Mouse (Mus musculus) left cerebral cortex, postnatal 4 days (tissue): ENCODE measurements at regions not wholly inside any gene's neighbourhood (a gene's known extent, or its start where the extent isn't known, plus 50 kb on each side); places are given as distances from the start of the nearest gene placed in this dataset.

Experiments used
- DNase-seq: peaks from one replicate; pipeline ENCODE4 v3.0.0-alpha.2; 2022
- intact Hi-C: fragments of 180-260 bp; cut with DNase I; formaldehyde crosslinking; loops from one replicate; pipeline ENCODE4 v1.15.1; 2025

- intact Hi-C loops: loop anchor here (10.0 kb wide), 1 partner anchor 99 kb away; the partner anchor contains the start of gene Tmem17
- DNase-seq: no peak
These were observed 101.6 kb downstream of the Tmem17 start for GRCm38 (mm10) chr11:22613500-22613899.

- intact Hi-C loops: loop anchor here (10.0 kb wide), 1 partner anchor 103 kb away; the partner anchor contains the start of gene Tmem17
- DNase-seq: peak; percentile 88
These were observed 105.5 kb downstream of the Tmem17 start for GRCm38 (mm10) chr11:22617204-22617874.

DNA sequence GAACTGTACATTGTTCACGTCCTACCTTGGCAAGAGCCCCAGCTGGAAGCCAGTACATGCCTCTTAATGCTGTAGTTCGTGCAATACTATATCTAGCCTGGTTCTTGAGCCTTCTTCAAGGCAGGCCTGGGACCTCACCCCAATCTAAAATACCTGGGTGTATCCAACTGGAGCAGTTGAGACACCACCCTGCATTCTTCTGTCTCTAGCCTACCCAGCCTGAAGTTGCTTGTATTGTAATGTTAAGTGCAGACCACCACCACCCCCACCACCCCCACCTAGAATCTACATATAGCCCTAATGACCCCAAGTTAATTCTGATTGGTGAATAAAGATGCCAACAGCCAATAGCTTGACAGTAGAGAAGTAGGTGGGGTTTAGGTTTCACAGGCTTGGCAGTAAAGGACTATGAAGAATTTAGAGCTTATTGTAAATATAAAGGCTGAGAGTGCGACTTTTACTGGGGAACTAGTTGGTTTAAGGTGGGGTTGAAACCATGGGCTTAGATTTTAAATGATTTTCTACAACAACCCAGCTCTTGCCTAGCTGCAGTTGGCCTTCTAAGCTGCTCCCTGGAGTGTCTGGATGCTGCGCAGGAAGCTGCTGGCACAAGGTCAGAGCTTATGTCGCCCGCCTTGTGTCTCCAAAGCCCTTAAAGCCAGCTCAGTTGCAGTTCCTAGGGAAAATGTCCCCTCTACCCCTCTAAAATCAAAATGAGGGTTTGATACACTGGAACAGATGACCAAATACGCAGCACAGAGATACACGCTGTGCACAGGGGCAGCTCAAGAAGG, 109.2 kb downstream of the Tmem17 start:
- no peak for DNase-seq
- intact Hi-C loops: no loop called here

DNA sequence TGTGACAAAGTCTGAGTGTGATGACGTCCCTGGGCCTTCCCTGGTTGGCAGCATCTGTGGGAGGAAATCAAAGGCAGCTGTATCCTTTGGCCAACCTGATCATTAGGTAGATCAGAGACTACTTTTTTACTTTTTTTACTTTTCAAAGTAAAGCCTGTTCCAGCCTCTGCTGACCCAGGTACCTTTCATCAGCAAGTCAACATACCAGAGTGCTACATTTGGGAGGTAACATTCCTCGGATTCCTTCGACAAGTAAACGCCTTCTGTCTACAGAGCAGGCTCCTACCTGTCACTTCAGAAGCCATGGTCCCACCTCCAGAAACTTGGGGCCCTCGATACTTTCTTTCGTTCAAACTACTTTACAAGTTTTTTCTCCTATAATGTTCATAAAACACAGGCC, 110.0 kb downstream of the Tmem17 start:
- intact Hi-C loops: no loop called here
- DNase-seq: no peak

DNA sequence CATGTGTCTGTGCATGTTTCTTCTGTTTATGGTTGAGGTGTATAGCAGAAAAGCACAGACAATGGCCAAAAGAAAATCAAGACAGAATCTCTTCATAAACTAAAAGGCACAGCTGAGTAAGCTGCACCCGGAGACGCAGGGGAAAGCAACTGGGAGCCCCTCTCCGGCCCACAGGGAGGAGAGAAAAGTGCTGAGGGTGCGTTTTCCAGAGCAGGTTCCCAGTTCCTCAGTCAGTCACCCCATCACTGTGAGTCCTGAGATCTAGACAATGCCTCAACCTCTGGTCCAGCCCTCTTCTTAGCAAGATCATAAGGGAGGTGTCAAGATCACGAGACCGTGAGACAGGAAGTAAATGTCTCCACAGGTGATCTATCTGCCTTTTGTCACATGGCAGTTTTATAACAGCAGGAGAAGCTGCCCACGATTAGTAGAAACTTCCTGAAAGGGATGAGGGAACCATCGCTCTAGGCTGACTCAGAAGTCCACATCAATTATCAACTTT, 110.7 kb downstream of the Tmem17 start:
- intact Hi-C loops: no loop called here

GRCm38 (mm10) chr11:22626407-22626806, 114.5 kb downstream of the Tmem17 start:
- DNase-seq: no peak
- intact Hi-C loops: no loop called here

More for the DNA sequence above, 110.7 kb downstream of the Tmem17 start:
- no peak for DNase-seq

DNA sequence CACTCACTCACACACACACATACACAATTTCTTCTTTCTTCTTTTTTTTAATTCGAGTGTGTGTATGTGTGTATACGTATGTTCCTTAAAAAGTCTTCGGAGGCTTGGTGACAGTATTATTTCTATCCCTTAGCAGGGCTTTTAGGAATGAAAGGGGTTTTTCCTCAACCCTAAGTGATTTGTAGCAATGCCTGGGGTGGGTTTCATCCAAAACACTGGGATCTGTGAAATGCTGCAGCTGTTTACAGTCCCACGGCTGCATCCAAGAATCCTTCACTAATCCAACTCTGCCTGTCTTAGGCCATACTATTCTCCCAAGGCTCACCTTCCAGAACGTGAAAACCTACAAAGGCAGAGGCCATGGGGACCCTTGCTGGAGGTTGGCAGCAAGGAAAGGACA, 116.6 kb downstream of the Tmem17 start:
- intact Hi-C loops: no loop called here
- DNase-seq: no peak

GRCm38 (mm10) chr11:22628979-22629378, 117.1 kb downstream of the Tmem17 start:
- DNase-seq: no peak

GRCm38 (mm10) chr11:22629581-22629980, 117.7 kb downstream of the Tmem17 start:
- no peak for DNase-seq
- intact Hi-C loops: no loop called here

More at GRCm38 (mm10) chr11:22628979-22629378, 117.1 kb downstream of the Tmem17 start:
- intact Hi-C loops: no loop called here

GRCm38 (mm10) chr11:22629991-22630390, 118.1 kb downstream of the Tmem17 start:
- DNase-seq: no peak
- intact Hi-C loops: loop anchor here (5.0 to 10.0 kb wide), 3 partner anchors 225 to 645 kb away; no protein-coding TSS in a partner anchor

- intact Hi-C loops: loop anchor here (5.0 to 10.0 kb wide), 3 partner anchors 224 to 644 kb away; no protein-coding TSS in a partner anchor
- no peak for DNase-seq
These were observed 119.1 kb downstream of the Tmem17 start for GRCm38 (mm10) chr11:22630982-22631381.

GRCm38 (mm10) chr11:22631606-22632313, 119.9 kb downstream of the Tmem17 start:
- DNase-seq: no peak
- intact Hi-C loops: loop anchor here (5.0 to 10.0 kb wide), 3 partner anchors 223 to 643 kb away; no protein-coding TSS in a partner anchor

- DNase-seq: no peak
These were observed 120.4 kb downstream of the Tmem17 start for GRCm38 (mm10) chr11:22632314-22632700.

GRCm38 (mm10) chr11:22632988-22633387, 121.1 kb downstream of the Tmem17 start:
- intact Hi-C loops: loop anchor here (5.0 to 10.0 kb wide), 3 partner anchors 222 to 642 kb away; no protein-coding TSS in a partner anchor
- no peak for DNase-seq

More at GRCm38 (mm10) chr11:22632314-22632700, 120.4 kb downstream of the Tmem17 start:
- intact Hi-C loops: loop anchor here (5.0 to 10.0 kb wide), 3 partner anchors 222 to 642 kb away; no protein-coding TSS in a partner anchor

DNA sequence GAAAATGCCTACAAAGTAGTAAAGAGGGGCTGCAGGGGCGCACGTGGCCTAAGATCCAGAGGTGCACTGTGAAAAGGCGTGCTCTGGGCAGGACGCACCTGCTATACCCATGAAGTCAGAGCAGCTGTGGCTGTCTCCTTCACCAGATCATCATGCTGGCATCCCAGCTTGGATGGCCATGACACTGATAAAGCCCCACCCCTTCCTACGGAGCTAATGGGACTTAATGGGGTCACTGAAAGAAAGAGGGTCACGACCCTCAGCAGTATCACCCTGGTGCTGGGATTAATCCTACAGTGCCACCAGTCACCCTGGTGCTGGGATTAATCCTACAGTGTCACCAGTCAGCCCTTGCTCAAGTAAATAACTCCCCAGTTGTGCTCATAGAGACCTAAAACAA, 122.1 kb downstream of the Tmem17 start:
- intact Hi-C loops: loop anchor here (5.0 to 10.0 kb wide), 3 partner anchors 221 to 641 kb away; no protein-coding TSS in a partner anchor
- no peak for DNase-seq

- no peak for DNase-seq
- intact Hi-C loops: loop anchor here (10.0 kb wide), 2 partner anchors 220 to 640 kb away; no protein-coding TSS in a partner anchor
These were observed 123.1 kb downstream of the Tmem17 start for GRCm38 (mm10) chr11:22635021-22635420.

GRCm38 (mm10) chr11:22636321-22636720, 124.4 kb downstream of the Tmem17 start:
- intact Hi-C loops: loop anchor here (10.0 kb wide), 2 partner anchors 218 to 638 kb away; no protein-coding TSS in a partner anchor
- DNase-seq: no peak

DNA sequence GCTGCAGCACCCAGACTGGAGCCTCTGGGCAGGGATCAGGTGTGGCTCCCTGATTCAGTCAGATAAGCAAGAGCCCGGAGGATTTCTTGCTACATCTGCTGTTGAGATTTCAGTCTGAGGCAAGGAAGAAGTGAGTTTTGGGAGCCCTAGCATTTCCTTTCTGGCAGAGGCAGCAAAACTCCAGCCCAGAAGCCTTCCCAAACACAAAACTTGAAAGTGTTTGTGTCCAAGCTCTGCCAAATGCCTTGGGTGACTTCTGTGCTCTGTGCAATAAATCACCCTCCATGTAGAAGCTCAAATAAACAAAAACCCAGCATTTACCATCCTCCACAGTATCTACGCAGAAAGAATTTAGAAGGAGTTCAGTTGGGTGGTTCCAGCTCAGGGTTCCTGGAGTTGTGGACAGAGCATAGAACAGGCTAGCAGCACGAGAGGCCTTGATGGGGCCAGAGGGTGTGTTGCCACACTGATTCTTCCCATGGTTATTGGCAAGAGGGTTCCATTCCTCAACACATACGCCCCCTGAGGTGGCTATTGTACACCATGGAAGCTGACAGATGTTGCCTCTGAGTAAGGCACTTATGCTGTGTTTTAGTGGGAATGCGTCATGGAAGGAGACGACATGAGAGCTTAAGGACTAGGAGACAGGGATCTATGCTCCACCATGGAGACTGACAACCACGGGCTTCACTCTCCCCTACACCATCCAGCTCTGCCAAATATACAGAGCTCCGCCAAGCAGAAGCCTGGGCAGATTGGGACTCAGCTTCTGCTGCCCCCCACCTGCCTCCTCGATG, 125.1 kb downstream of the Tmem17 start:
- intact Hi-C loops: loop anchor here (10.0 kb wide), 2 partner anchors 218 to 638 kb away; no protein-coding TSS in a partner anchor
- DNase-seq: no peak

DNA sequence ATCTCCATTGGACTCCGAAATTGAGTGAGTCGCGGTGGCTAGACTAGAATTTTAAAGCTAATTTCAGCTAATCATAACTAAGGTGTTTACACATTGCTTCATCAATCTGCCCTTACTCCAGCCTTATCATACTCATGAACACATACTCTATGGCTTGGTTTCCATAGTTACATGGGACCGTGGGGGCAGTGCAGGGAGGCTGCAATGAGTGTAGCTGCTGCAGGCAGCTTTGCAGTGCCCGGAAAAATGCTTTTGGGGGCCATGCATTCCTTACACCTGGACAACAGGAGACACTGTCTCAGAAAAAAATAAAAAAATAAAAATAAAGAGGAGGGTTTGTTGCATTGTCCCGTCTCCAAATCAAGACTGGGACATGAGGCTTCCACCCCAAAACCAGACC, 126.3 kb downstream of the Tmem17 start:
- no peak for DNase-seq
- intact Hi-C loops: loop anchor here (10.0 kb wide), 2 partner anchors 217 to 637 kb away; no protein-coding TSS in a partner anchor
